Mouse (Mus musculus) liver, postnatal 0 days (tissue): ENCODE results near the gene Samd10. TPM values are rescaled to one million over a fixed set of nuclear protein-coding genes. Genes with fewer than 3 reads are reported as not detected.

Source experiments
- ATAC-seq: fragments of 200-750 bp; cut with Nextera tagmentation; 2 replicates; pipeline ENCODE4 v1.8.0; 2017; ENCODE audit warnings: mild to moderate bottlenecking, moderate library complexity
- DNase-seq: peaks from one replicate; pipeline ENCODE4 v3.0.0-alpha.2; 2016
- H3K27ac ChIP-seq: fragments of 300-500 bp; sonication (generic); 2 replicates; pipeline ENCODE4 v1.5.1; 2014; ENCODE audit warnings: antibody characterized with exemption, moderate library complexity, mild to moderate bottlenecking, low read depth
- H3K27me3 ChIP-seq: fragments of 300-500 bp; sonication (generic); 2 replicates; pipeline ENCODE4 v1.6.1; 2014; ENCODE audit warnings: low read length, control low read depth, mixed read lengths; ENCODE audit not compliant: insufficient read depth
- H3K36me3 ChIP-seq: fragments of 300-500 bp; sonication (generic); replicated peaks from 2 replicates; pipeline ENCODE4 v1.6.1; 2014; ENCODE audit warnings: mild to moderate bottlenecking, control low read depth, low read length, moderate library complexity, mixed read lengths; ENCODE audit not compliant: insufficient read depth
- H3K4me1 ChIP-seq: fragments of 300-500 bp; sonication (generic); 2 replicates; pipeline ENCODE4 v1.6.1; 2014; ENCODE audit warnings: antibody characterized with exemption, mild to moderate bottlenecking, control low read depth; ENCODE audit not compliant: insufficient read depth
- H3K4me2 ChIP-seq: fragments of 300-500 bp; sonication (generic); 2 replicates; pipeline ENCODE4 v1.6.1; 2014; ENCODE audit warnings: low read depth, mild to moderate bottlenecking, low read length, moderate library complexity, mixed read lengths
- H3K4me3 ChIP-seq: fragments of 300-500 bp; sonication (generic); 2 replicates; pipeline ENCODE4 v1.5.1; 2014; ENCODE audit warnings: low read depth, low read length
- H3K9ac ChIP-seq: fragments of 300-500 bp; sonication (generic); replicated peaks from 2 replicates; pipeline ENCODE4 v1.6.1; 2014; ENCODE audit warnings: mild to moderate bottlenecking, moderate library complexity
- H3K9me3 ChIP-seq: fragments of 300-500 bp; sonication (generic); 2 replicates; pipeline ENCODE4 v1.6.1; 2016; ENCODE audit warnings: mild to moderate bottlenecking, control low read depth, low read length, mixed read lengths
- CTCF ChIP-seq: sonication (generic); IDR thresholded peaks from 2 replicates; pipeline ENCODE4 v1.5.1; 2016; ENCODE audit warnings: antibody characterized with exemption, low read depth
- EP300 ChIP-seq: IDR thresholded peaks from 2 replicates; pipeline ENCODE4 v1.6.1; 2016; ENCODE audit warnings: antibody characterized with exemption, low read depth, mild to moderate bottlenecking
- WGBS: fragments of 180-500 bp; shearing (Covaris S2); extraction: QIAGEN DNeasy Blood & Tissue Kit; methylation state at CpG from one replicate; pipeline ENCODE4 v1.1.7; 2014; ENCODE audit not compliant: insufficient replicate concordance; 5-methylcytosine and 5-hydroxymethylcytosine counted together
- polyA plus RNA-seq: library from polyadenylated mRNA; unstranded; fragments of >200 nt; fragmentation: Nextera tagmentation; extraction: Ambion mirVana; gene quantifications from 2 replicates; pipeline ENCODE4 v1.2.1, GENCODE M21; 2015

Samd10 gene
- polyA plus RNA-seq, 1 experiment from 2014 or later: 2.3 TPM

DNA sequence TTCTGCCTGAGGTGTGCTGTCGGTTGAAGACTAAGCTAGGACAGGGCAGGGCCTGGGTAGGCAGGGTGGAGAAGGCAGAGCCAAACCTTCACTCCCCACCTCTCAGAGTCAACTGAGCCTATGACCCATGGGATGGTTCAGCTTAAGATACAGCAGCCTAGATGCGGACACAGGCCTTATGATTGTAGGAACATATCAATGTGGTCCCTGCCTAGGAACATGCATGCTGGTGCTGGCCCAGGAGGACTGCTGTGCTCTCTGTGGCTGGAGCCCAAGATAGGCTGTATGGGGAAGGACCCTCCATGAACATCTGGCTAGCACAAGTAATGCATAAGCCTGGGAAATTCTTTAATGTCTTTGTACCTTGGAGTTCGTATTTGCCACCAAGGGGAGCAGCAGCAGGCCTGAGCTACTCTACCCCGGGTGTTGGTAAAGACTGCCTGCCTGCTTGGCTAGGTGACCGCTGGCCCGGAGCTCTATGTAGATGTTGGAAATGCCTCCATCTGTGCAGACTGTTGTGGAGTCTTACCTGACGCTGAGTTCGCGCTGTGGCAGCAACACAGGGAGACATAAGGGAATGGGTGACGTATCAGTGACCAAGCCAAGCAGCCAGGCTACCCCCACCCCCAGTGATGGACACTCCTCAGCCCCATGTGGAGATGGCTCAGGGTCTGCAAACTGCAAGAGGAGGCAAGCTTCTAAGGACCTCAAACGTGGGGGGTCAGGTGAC, 26.9 kb downstream of the Samd10 start:
- peaks cover 28% of the 10 kb centered on the region for H3K36me3 ChIP-seq
- H3K27me3 ChIP-seq: no peaks in the 10 kb centered on the region
- H3K4me2 ChIP-seq: no peak overlapping the region
- no peak overlapping the region for H3K4me3 ChIP-seq
- no peak for TF ChIP-seq EP300
- TF ChIP-seq CTCF: no peak
- H3K4me1 ChIP-seq: peaks cover 13% of the 10 kb centered on the region
- no peak overlapping the region for H3K9ac ChIP-seq
- WGBS: 84% methylated on average over 11 of the region's 11 CpGs
- no peak for ATAC-seq
- no peak overlapping the region for H3K27ac ChIP-seq
- no peaks in the 10 kb centered on the region for H3K9me3 ChIP-seq
- peak; percentile 9 for DNase-seq

DNA sequence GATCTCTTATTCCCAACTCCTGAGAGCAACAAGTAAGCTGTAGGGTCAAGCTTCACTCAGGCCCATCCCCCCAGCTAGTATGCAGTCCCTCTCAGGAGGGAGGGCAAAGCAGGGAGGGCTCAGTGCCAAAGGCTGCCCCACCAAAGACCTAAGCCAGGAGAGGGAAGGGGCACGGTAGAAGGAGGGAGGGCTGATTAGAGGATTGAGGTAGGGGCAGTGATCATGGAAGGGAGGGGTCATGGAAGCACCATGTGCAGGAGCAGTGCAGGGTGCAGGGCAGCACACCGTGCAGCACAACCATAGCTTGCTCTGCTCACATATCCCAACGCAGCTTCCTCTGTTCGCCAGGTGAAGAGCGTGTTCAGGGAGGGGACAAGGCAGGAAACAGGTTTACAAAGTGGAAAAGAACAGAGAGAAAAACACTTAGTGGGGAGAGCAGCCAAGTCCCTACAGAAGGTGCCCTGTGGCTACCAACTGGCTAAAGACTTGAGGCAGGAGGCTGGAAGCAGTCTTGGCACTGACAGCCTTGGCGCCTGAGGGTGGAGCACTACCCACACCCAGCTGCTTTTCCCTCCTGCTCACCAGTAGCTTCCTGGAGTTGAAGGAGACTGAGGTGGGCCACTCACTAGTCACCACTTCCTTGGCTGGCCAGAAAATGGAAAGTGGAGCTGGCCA, 28.0 kb downstream of the Samd10 start:
- H3K4me3 ChIP-seq: no peak overlapping the region
- no peaks in the 10 kb centered on the region for H3K27me3 ChIP-seq
- no peak overlapping the region for H3K27ac ChIP-seq
- DNase-seq: peak; percentile 14
- TF ChIP-seq CTCF (0 out of 2 replicates have a peak, but pooled peaks have one; percentile 7), EP300 (no peak)
- 65% methylated on average over 6 of the region's 6 CpGs for WGBS
- no peak for ATAC-seq
- no peak overlapping the region for H3K4me2 ChIP-seq
- H3K36me3 ChIP-seq: peaks cover 28% of the 10 kb centered on the region
- peaks cover 8% of the 10 kb centered on the region for H3K4me1 ChIP-seq
- H3K9ac ChIP-seq: no peak overlapping the region
- H3K9me3 ChIP-seq: no peaks in the 10 kb centered on the region

DNA sequence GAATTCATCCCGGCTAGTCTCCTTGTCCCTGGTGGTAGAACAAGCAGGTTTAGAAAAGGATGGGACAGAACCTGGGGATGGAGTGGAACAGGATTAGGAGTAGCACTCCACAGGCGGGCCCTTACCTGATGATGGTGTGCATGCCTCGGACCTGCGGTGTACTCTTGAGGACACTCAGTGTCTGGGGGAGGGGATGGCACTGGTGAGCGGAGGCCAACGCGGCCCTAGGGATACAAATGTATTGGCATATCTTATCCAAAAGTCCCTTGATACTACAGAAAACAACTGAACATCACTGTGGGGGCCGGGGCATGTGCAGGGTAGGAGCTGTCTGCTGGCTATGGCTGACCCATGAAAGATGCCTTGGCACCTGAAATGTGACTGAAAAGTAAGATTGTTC, 28.6 kb downstream of the Samd10 start:
- H3K4me1 ChIP-seq: peaks cover 8% of the 10 kb centered on the region

DNA sequence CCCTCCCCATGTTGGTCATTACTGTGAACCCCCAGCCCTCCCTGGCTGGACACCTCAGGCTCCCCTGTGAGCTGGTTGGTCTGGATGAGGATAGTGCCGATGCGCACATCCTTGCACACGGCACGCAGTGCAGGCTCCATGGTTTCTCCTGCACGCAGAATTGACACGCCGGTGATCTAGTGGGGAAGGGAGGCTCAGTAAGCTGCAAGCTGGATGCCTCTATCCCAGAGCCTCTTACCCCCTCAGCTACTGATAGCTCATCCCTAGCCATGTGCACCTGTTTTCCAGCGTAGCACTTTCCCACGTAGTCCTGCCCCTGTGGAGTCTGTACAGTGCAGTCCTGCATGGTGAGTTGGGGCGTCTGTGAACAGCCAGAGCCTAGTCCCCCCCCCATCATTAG, 29.2 kb downstream of the Samd10 start:
- no peaks in the 10 kb centered on the region for H3K27me3 ChIP-seq
- no peak overlapping the region for H3K4me3 ChIP-seq
- 96% methylated on average over 10 of the region's 10 CpGs for WGBS
- H3K4me2 ChIP-seq: no peak overlapping the region
- no peak for ATAC-seq
- H3K9me3 ChIP-seq: no peaks in the 10 kb centered on the region
- peak; percentile 11 for DNase-seq
- H3K36me3 ChIP-seq: peaks cover 28% of the 10 kb centered on the region
- H3K4me1 ChIP-seq: peaks cover 8% of the 10 kb centered on the region
- no peak for TF ChIP-seq EP300
- TF ChIP-seq CTCF: no peak
- no peak overlapping the region for H3K27ac ChIP-seq
- no peak overlapping the region for H3K9ac ChIP-seq

More for the DNA sequence above, 28.6 kb downstream of the Samd10 start:
- DNase-seq: peak; percentile 11
- H3K27ac ChIP-seq: no peak overlapping the region
- H3K27me3 ChIP-seq: no peaks in the 10 kb centered on the region
- H3K9ac ChIP-seq: no peak overlapping the region
- TF ChIP-seq EP300 (no peak), CTCF (no peak)
- no peaks in the 10 kb centered on the region for H3K9me3 ChIP-seq
- no peak overlapping the region for H3K4me3 ChIP-seq
- peaks cover 28% of the 10 kb centered on the region for H3K36me3 ChIP-seq
- H3K4me2 ChIP-seq: no peak overlapping the region
- WGBS: 85% methylated on average over 8 of the region's 8 CpGs
- no peak for ATAC-seq

DNA sequence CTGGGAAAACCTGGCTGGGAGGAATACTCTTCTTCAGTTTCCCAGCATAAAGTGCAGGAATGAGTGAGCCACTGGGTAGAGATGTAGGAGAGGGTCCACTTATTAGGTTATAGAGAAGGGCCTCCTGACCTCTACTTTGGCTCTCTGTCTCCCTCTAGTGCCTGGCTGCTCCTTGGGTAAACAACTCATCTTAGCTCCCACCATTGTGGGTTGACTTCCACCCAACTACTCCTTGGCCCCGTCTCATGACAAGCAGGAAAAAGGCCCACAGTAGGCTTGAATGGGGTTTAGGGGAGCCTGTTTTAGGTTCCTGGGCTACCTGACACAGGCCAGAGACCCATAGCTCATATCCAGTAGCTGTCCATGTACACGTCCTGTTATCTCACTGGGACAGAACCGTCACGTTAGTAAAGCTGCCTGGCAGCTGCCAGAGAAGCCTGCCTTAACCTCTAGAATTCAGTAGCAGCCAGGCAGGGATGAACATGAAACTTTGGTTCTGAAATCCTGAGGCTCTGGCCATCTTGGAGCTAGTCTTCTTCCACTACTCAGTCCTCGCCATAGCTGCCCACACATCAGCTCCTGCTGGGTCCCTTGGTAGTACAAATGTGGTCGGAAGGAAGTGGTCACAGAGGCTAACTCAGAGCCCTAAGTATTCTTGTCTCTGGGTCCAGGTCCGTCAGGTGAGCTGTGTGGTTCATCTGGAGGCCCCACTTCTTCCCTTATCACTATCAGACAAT, 30.6 kb downstream of the Samd10 start:
- H3K4me2 ChIP-seq: peak overlapping the region; percentile 14; the same call in 1 of the 2 replicates
- H3K9ac ChIP-seq: no peak overlapping the region
- H3K27ac ChIP-seq: peak overlapping the region; percentile 59
- 37% methylated on average over 7 of the region's 7 CpGs for WGBS
- no peak overlapping the region for H3K4me3 ChIP-seq
- H3K36me3 ChIP-seq: peaks cover 23% of the 10 kb centered on the region
- DNase-seq (peak; percentile 72), ATAC-seq (peak; percentile 77)
- H3K4me1 ChIP-seq: peaks cover 8% of the 10 kb centered on the region
- H3K27me3 ChIP-seq: no peaks in the 10 kb centered on the region
- no peak for TF ChIP-seq EP300
- TF ChIP-seq CTCF: peak; percentile 83
- H3K9me3 ChIP-seq: no peaks in the 10 kb centered on the region

DNA sequence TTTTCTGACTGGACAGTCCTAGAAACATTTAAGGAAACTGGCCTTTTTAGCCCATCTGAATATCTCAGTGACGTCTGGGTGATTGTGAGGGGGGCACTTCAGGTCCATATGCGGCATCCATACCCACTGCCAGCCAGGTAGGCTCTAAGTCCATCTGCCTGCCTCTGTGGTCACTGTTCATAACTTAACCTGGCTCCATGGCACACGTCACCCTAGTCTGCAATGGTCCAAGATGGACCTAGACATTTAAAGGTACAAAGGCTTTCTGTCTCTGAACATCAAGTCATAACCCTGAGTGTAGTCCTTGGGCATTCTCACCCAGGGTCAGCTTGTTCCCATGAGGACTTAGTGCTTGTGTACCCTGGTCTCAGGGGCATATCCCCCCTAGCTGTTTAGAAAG, 31.7 kb downstream of the Samd10 start:
- WGBS: 86% methylated on average over 3 of the region's 3 CpGs

More for the DNA sequence above, 31.7 kb downstream of the Samd10 start:
- Histone ChIP-seq H3K9me3 (no peaks in the 10 kb centered on the region), H3K9ac (no peak overlapping the region), H3K4me3 (no peak overlapping the region), H3K36me3 (peaks cover 14% of the 10 kb centered on the region), H3K27me3 (no peaks in the 10 kb centered on the region), H3K27ac (no peak overlapping the region), H3K4me2 (no peak overlapping the region), H3K4me1 (peaks cover 8% of the 10 kb centered on the region)
- TF ChIP-seq EP300 (no peak), CTCF (no peak)
- ATAC-seq (no peak), DNase-seq (no peak)
